Mouse (Mus musculus) heart, postnatal 0 days (tissue): ENCODE results near the gene Rbbp4.

Experiments used
- CTCF ChIP-seq: IDR thresholded peaks from 2 replicates; pipeline ENCODE4 v1.5.1; 2016; ENCODE audit warnings: antibody characterized with exemption, control low read depth, low read depth
- EP300 ChIP-seq: IDR thresholded peaks from 2 replicates; pipeline ENCODE4 v1.6.1; 2016; ENCODE audit warnings: antibody characterized with exemption, low read depth

- TF ChIP-seq EP300 (no peak), CTCF (no peak)
These were observed 47.1 kb downstream of the Rbbp4 start for GRCm38 (mm10) chr4:129288067-129288466.
